Mouse (Mus musculus): ENCODE results near the gene Map3k5.
A peak's percentile ranks its signal among the peaks of the same experiment; 100 is the strongest.

Map3k5 gene

GRCm38 (mm10) chr10:20044051-20044450 lies 109.8 kb downstream of the Map3k5 start:
- no peak for DNase-seq (ENCODE audit: extremely low read depth, low read depth, low spot score)

GRCm38 (mm10) chr10:20045733-20046495 lies 111.6 kb downstream of the Map3k5 start:
- peak; percentile 99 for DNase-seq (ENCODE audit: extremely low read depth, low read depth, low spot score)

GRCm38 (mm10) chr10:20056859-20057644 lies 122.8 kb downstream of the Map3k5 start:
- no peak for DNase-seq (ENCODE audit: extremely low read depth, low read depth, low spot score)

GRCm38 (mm10) chr10:20058031-20058430 lies 123.8 kb downstream of the Map3k5 start:
- DNase-seq (ENCODE audit: extremely low read depth, low read depth, low spot score), result no peak

GRCm38 (mm10) chr10:20058841-20059240 lies 124.6 kb downstream of the Map3k5 start:
- DNase-seq (ENCODE audit: extremely low read depth, low read depth, low spot score), result no peak

- DNase-seq (ENCODE audit: extremely low read depth, low read depth, low spot score), result no peak
These were observed 126.2 kb downstream of the Map3k5 start for GRCm38 (mm10) chr10:20060320-20060970.

GRCm38 (mm10) chr10:20064556-20065207 lies 130.4 kb downstream of the Map3k5 start:
- no peak for DNase-seq (ENCODE audit: extremely low read depth, low read depth, low spot score)

GRCm38 (mm10) chr10:20066069-20066665 lies 131.9 kb downstream of the Map3k5 start:
- no peak for DNase-seq (ENCODE audit: extremely low read depth, low read depth, low spot score)

GRCm38 (mm10) chr10:20069771-20070460 lies 135.6 kb downstream of the Map3k5 start:
- DNase-seq (ENCODE audit: extremely low read depth, low read depth, low spot score), result no peak

GRCm38 (mm10) chr10:20070576-20071109 lies 136.4 kb downstream of the Map3k5 start:
- DNase-seq (ENCODE audit: extremely low read depth, low read depth, low spot score), result no peak

GRCm38 (mm10) chr10:20071716-20072115 lies 137.4 kb downstream of the Map3k5 start:
- peak; percentile 19 for DNase-seq (ENCODE audit: extremely low read depth, low read depth, low spot score)

GRCm38 (mm10) chr10:20073236-20073893 lies 139.1 kb downstream of the Map3k5 start:
- DNase-seq (ENCODE audit: extremely low read depth, low read depth, low spot score), result no peak

GRCm38 (mm10) chr10:20076541-20077469 lies 142.5 kb downstream of the Map3k5 start:
- DNase-seq (ENCODE audit: extremely low read depth, low read depth, low spot score), result peak; percentile 54

GRCm38 (mm10) chr10:20078350-20078749 lies 144.1 kb downstream of the Map3k5 start:
- no peak for DNase-seq (ENCODE audit: extremely low read depth, low read depth, low spot score)

GRCm38 (mm10) chr10:20087841-20088240 lies 153.6 kb downstream of the Map3k5 start:
- no peak for DNase-seq (ENCODE audit: extremely low read depth, low read depth, low spot score)

GRCm38 (mm10) chr10:20089026-20089425 lies 154.8 kb downstream of the Map3k5 start:
- no peak for DNase-seq (ENCODE audit: extremely low read depth, low read depth, low spot score)

- no peak for DNase-seq (ENCODE audit: extremely low read depth, low read depth, low spot score)
These were observed 155.9 kb downstream of the Map3k5 start for GRCm38 (mm10) chr10:20090171-20090570.

- no peak for DNase-seq (ENCODE audit: extremely low read depth, low read depth, low spot score)
These were observed 157.1 kb downstream of the Map3k5 start for GRCm38 (mm10) chr10:20091416-20091815.

All from fat pad, adult 2 months (tissue).